Mouse (Mus musculus): ENCODE results near the gene Thsd7a. TPM values are rescaled to one million over a fixed set of nuclear protein-coding genes. Genes with fewer than 3 reads are reported as not detected.

Gene Thsd7a
- polyA plus RNA-seq, 1 experiment from 2014 or later = 2.0 TPM

- Histone ChIP-seq H3K9ac (ENCODE audit: low read length) (no peak overlapping the region), H3K36me3 (ENCODE audit: control insufficient read depth, insufficient read depth, low read length) (no peaks in the 10 kb centered on the region), H3K27ac (ENCODE audit: low read length) (no peak overlapping the region), H3K9me3 (replicated peaks; ENCODE audit: control insufficient read depth, low read length) (0 out of 2 replicates have a peak, but pooled peaks cover 4% of the 10 kb centered on the region), H3K4me3 (replicated peaks; ENCODE audit: low read length) (no peak overlapping the region), H3K27me3 (ENCODE audit: control insufficient read depth, insufficient read depth, low read length) (no peaks in the 10 kb centered on the region), H3K4me2 (ENCODE audit: low read depth, low read length) (no peak overlapping the region), H3K4me1 (ENCODE audit: control insufficient read depth, insufficient read depth, low read length) (no peaks in the 10 kb centered on the region)
- ATAC-seq (ENCODE audit: insufficient read depth, low FRiP score) = no peak
- 86% methylated on average over 8 of the region's 8 CpGs for WGBS
These were observed 10.4 kb upstream of the Thsd7a start for GRCm38 (mm10) chr6:12759328-12760193.

- ATAC-seq (ENCODE audit: insufficient read depth, low FRiP score) = no peak
These were observed 3.1 kb upstream of the Thsd7a start for GRCm38 (mm10) chr6:12752297-12752696.

GRCm38 (mm10) chr6:12750441-12750840 lies 1.2 kb upstream of the Thsd7a start:
- Histone ChIP-seq H3K9ac (ENCODE audit: low read length) (no peak overlapping the region), H3K4me1 (ENCODE audit: control insufficient read depth, insufficient read depth, low read length) (peaks cover 6% of the 10 kb centered on the region; the same call in 1 of the 2 replicates), H3K27me3 (ENCODE audit: control insufficient read depth, insufficient read depth, low read length) (no peaks in the 10 kb centered on the region), H3K36me3 (ENCODE audit: control insufficient read depth, insufficient read depth, low read length) (no peaks in the 10 kb centered on the region), H3K4me2 (ENCODE audit: low read depth, low read length) (no peak overlapping the region), H3K4me3 (replicated peaks; ENCODE audit: low read length) (no peak overlapping the region), H3K27ac (ENCODE audit: low read length) (no peak overlapping the region), H3K9me3 (replicated peaks; ENCODE audit: control insufficient read depth, low read length) (no peaks in the 10 kb centered on the region)
- 26% methylated on average over 2 of the region's 2 CpGs for WGBS
- no peak for ATAC-seq (ENCODE audit: insufficient read depth, low FRiP score)

More at GRCm38 (mm10) chr6:12752297-12752696, 3.1 kb upstream of the Thsd7a start:
- Histone ChIP-seq H3K4me2 (ENCODE audit: low read depth, low read length) (no peak overlapping the region), H3K36me3 (ENCODE audit: control insufficient read depth, insufficient read depth, low read length) (no peaks in the 10 kb centered on the region), H3K27ac (ENCODE audit: low read length) (no peak overlapping the region), H3K9ac (ENCODE audit: low read length) (no peak overlapping the region), H3K4me1 (ENCODE audit: control insufficient read depth, insufficient read depth, low read length) (peaks cover 6% of the 10 kb centered on the region; the same call in 1 of the 2 replicates), H3K27me3 (ENCODE audit: control insufficient read depth, insufficient read depth, low read length) (no peaks in the 10 kb centered on the region), H3K9me3 (replicated peaks; ENCODE audit: control insufficient read depth, low read length) (0 out of 2 replicates have a peak, but pooled peaks cover 3% of the 10 kb centered on the region), H3K4me3 (replicated peaks; ENCODE audit: low read length) (no peak overlapping the region)

- ATAC-seq (ENCODE audit: insufficient read depth, low FRiP score) = no peak
- H3K36me3 ChIP-seq (ENCODE audit: control insufficient read depth, insufficient read depth, low read length) = no peaks in the 10 kb centered on the region
- peak overlapping the region; percentile 81 for H3K4me2 ChIP-seq (ENCODE audit: low read depth, low read length)
- H3K27me3 ChIP-seq (ENCODE audit: control insufficient read depth, insufficient read depth, low read length) = no peaks in the 10 kb centered on the region
- peaks cover 6% of the 10 kb centered on the region; the same call in 1 of the 2 replicates for H3K4me1 ChIP-seq (ENCODE audit: control insufficient read depth, insufficient read depth, low read length)
- no peaks in the 10 kb centered on the region for H3K9me3 ChIP-seq (replicated peaks; ENCODE audit: control insufficient read depth, low read length)
- WGBS = 19% methylated on average over 12 of the region's 12 CpGs
- no peak overlapping the region for H3K27ac ChIP-seq (ENCODE audit: low read length)
- H3K9ac ChIP-seq (ENCODE audit: low read length) = peak overlapping the region; percentile 72
- H3K4me3 ChIP-seq (replicated peaks; ENCODE audit: low read length) = peak overlapping the region; percentile 69
These were observed 461 bp upstream of the Thsd7a start for GRCm38 (mm10) chr6:12749531-12750210.

DNA sequence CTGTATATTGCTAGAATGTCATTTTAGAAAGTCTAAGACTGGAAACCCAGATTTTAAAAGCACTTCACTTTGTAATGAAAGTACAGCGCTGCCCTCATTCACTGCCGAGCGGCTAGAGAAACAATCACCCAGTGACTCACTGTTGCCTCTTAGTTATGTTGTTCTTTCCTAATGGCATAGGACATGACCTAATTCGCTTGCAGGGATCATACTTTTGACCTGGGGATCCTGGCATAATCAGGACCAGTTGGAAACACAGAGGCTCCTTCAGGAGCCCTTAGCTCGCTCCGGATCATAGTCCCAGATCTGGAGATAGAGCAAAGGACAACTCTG lies 790 bp downstream of the Thsd7a start:
- Histone ChIP-seq H3K9ac (ENCODE audit: low read length) (peak overlapping the region; percentile 72), H3K4me3 (replicated peaks; ENCODE audit: low read length) (peak overlapping the region; percentile 69), H3K27ac (ENCODE audit: low read length) (peak overlapping the region; percentile 46; the same call in 1 of the 2 replicates), H3K4me1 (ENCODE audit: control insufficient read depth, insufficient read depth, low read length) (peaks cover 6% of the 10 kb centered on the region; the same call in 1 of the 2 replicates), H3K4me2 (ENCODE audit: low read depth, low read length) (peak overlapping the region; percentile 81), H3K27me3 (ENCODE audit: control insufficient read depth, insufficient read depth, low read length) (no peaks in the 10 kb centered on the region), H3K36me3 (ENCODE audit: control insufficient read depth, insufficient read depth, low read length) (no peaks in the 10 kb centered on the region), H3K9me3 (replicated peaks; ENCODE audit: control insufficient read depth, low read length) (no peaks in the 10 kb centered on the region)
- ATAC-seq (ENCODE audit: insufficient read depth, low FRiP score) = peak; percentile 47; the same call in 1 of the 2 replicates
- 0% methylated on average over 6 of the region's 6 CpGs for WGBS

- WGBS = 17% methylated on average over 11 of the region's 11 CpGs
- Histone ChIP-seq H3K27ac (ENCODE audit: low read length) (no peak overlapping the region), H3K9ac (ENCODE audit: low read length) (peak overlapping the region; percentile 52), H3K9me3 (replicated peaks; ENCODE audit: control insufficient read depth, low read length) (no peaks in the 10 kb centered on the region), H3K4me2 (ENCODE audit: low read depth, low read length) (peak overlapping the region; percentile 81), H3K4me3 (replicated peaks; ENCODE audit: low read length) (peak overlapping the region; percentile 69), H3K36me3 (ENCODE audit: control insufficient read depth, insufficient read depth, low read length) (no peaks in the 10 kb centered on the region), H3K4me1 (ENCODE audit: control insufficient read depth, insufficient read depth, low read length) (peaks cover 6% of the 10 kb centered on the region; the same call in 1 of the 2 replicates), H3K27me3 (ENCODE audit: control insufficient read depth, insufficient read depth, low read length) (no peaks in the 10 kb centered on the region)
- ATAC-seq (ENCODE audit: insufficient read depth, low FRiP score) = no peak
These were observed 1.3 kb downstream of the Thsd7a start for GRCm38 (mm10) chr6:12747856-12748450.

DNA sequence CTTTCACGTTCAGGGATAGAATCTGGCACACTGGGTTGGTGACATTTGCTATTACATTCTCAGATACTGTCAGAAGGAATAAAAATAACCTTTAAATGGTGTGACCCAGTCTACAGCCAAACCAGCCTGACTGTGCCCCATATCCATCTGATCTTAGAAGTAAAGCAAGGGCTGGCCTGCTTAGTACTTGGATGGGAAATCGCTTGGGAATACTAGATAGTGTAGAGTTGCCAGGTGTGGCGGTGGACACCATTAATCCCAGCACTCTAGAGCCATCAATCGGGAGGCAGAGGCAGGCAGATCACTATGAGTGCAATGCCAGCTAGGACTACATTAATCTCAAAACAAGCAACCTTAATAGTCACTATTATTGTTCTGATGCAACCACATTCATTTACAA lies 6.4 kb downstream of the Thsd7a start:
- H3K9ac ChIP-seq (ENCODE audit: low read length) = no peak overlapping the region
- peaks cover 3% of the 10 kb centered on the region; the same call in 1 of the 2 replicates for H3K4me1 ChIP-seq (ENCODE audit: control insufficient read depth, insufficient read depth, low read length)
- WGBS = 83% methylated on average over 4 of the region's 4 CpGs
- no peaks in the 10 kb centered on the region for H3K27me3 ChIP-seq (ENCODE audit: control insufficient read depth, insufficient read depth, low read length)
- H3K4me3 ChIP-seq (replicated peaks; ENCODE audit: low read length) = no peak overlapping the region
- no peak overlapping the region for H3K4me2 ChIP-seq (ENCODE audit: low read depth, low read length)
- H3K27ac ChIP-seq (ENCODE audit: low read length) = no peak overlapping the region
- H3K9me3 ChIP-seq (replicated peaks; ENCODE audit: control insufficient read depth, low read length) = no peaks in the 10 kb centered on the region
- no peak for ATAC-seq (ENCODE audit: insufficient read depth, low FRiP score)
- H3K36me3 ChIP-seq (ENCODE audit: control insufficient read depth, insufficient read depth, low read length) = no peaks in the 10 kb centered on the region

- Histone ChIP-seq H3K9me3 (replicated peaks; ENCODE audit: control insufficient read depth, low read length) (no peaks in the 10 kb centered on the region), H3K27ac (ENCODE audit: low read length) (no peak overlapping the region), H3K36me3 (ENCODE audit: control insufficient read depth, insufficient read depth, low read length) (no peaks in the 10 kb centered on the region), H3K4me2 (ENCODE audit: low read depth, low read length) (no peak overlapping the region), H3K4me1 (ENCODE audit: control insufficient read depth, insufficient read depth, low read length) (no peaks in the 10 kb centered on the region), H3K9ac (ENCODE audit: low read length) (no peak overlapping the region), H3K27me3 (ENCODE audit: control insufficient read depth, insufficient read depth, low read length) (no peaks in the 10 kb centered on the region), H3K4me3 (replicated peaks; ENCODE audit: low read length) (no peak overlapping the region)
- WGBS = 59% methylated on average over 3 of the region's 3 CpGs
- no peak for ATAC-seq (ENCODE audit: insufficient read depth, low FRiP score)
These were observed 15.3 kb downstream of the Thsd7a start for GRCm38 (mm10) chr6:12733924-12734323.

- 91% methylated on average over 8 of the region's 8 CpGs for WGBS
- Histone ChIP-seq H3K27ac (ENCODE audit: low read length) (no peak overlapping the region), H3K4me2 (ENCODE audit: low read depth, low read length) (no peak overlapping the region), H3K27me3 (ENCODE audit: control insufficient read depth, insufficient read depth, low read length) (no peaks in the 10 kb centered on the region), H3K4me3 (replicated peaks; ENCODE audit: low read length) (no peak overlapping the region), H3K9me3 (replicated peaks; ENCODE audit: control insufficient read depth, low read length) (no peaks in the 10 kb centered on the region), H3K9ac (ENCODE audit: low read length) (no peak overlapping the region), H3K36me3 (ENCODE audit: control insufficient read depth, insufficient read depth, low read length) (no peaks in the 10 kb centered on the region), H3K4me1 (ENCODE audit: control insufficient read depth, insufficient read depth, low read length) (no peaks in the 10 kb centered on the region)
- no peak for ATAC-seq (ENCODE audit: insufficient read depth, low FRiP score)
These were observed 33.1 kb downstream of the Thsd7a start for GRCm38 (mm10) chr6:12716071-12716470.

All from stomach, embryonic 16.5 days (tissue).